Mouse (Mus musculus) cerebellum, postnatal 25 days (tissue): ENCODE data around the gene Palld.

ENCODE experiments used
- DNase-seq, 2 experiments: peaks; one replicate each; pipeline ENCODE4 v3.0.0; 2021; ENCODE audit warnings: mixed read lengths in 2 of 2

Gene Palld

DNA sequence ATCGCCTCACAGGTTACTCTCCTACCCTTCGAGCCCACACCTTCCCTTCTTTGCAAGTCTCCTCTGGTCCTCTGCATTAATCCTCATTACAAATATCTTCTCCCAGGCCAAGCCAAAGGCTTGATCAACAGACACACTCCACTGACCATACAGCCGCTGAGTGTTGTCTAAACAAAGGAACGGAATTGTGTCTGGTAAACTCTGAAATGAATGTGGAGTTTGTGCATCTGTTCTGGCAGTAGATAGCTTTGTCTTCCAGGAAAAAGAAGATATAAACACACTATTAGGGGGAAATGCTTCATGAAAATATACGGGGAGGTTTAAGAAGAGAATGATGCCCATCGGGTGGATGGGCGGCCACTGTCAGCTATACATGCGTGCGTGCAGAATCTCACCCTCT is 180.3 kb downstream of the Palld start:
- DNase-seq, result no peak

DNA sequence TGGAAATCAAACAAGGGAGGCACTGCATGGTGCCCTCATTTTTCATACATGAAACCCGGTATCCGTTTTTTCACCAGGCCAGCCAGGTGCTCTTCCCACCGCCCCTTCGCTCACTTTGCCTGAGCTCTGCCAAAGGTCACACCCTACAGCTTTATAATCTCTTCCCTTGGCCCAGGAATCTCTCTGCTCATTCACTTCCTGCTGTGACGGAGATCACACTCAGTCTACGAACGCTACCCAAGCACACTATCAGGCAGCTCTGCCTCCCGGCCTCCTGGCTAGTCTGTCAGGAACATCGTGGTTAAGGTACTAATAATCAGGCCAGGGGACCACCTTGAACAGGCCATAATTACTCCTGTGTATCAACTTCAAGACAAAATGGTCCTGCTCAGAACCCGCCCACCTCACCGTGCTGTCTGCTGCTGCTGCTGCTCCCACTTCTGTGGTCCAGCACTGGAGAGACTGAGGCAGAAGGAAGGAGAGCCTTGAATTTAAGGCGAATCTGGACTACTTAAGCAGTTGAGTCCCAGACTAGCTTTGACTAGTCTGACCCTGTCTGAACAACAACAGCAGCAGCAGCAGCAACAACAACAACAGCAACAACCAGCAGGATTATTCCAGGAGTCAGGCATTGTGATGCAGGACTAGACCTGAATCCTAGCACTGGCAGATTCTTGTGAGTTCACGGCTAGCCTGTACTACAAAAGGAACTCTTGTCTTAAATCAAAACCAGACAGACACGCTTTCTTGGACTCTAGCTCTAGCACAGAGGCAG is 187.0 kb downstream of the Palld start:
- peak in 1 of 2 experiments; percentile 6 for DNase-seq

GRCm38 (mm10) chr8:61714293-61714831 is 188.1 kb downstream of the Palld start:
- no peak for DNase-seq

GRCm38 (mm10) chr8:61713195-61713990 is 189.1 kb downstream of the Palld start:
- no peak for DNase-seq

DNA sequence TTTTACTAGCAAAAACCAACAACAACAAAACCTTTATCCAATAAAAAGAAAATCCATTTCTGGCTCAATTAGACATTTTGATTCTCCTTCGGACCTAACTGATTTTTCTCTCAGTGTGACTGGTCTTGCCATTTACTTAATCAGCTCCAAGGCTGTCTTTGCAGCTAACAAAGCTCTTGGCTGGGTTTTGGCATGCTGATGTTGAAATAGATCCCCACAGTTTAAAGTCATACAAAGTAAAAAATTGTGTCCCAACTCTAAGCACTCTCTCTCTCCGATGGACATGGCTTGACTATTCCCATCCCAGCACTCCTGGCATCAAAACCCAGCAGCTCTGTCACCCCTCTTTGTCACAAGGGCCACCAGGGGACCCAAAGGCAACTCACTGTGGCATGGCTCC is 190.1 kb downstream of the Palld start:
- DNase-seq, result no peak

GRCm38 (mm10) chr8:61708586-61709305 is 193.7 kb downstream of the Palld start:
- DNase-seq, result no peak

DNA sequence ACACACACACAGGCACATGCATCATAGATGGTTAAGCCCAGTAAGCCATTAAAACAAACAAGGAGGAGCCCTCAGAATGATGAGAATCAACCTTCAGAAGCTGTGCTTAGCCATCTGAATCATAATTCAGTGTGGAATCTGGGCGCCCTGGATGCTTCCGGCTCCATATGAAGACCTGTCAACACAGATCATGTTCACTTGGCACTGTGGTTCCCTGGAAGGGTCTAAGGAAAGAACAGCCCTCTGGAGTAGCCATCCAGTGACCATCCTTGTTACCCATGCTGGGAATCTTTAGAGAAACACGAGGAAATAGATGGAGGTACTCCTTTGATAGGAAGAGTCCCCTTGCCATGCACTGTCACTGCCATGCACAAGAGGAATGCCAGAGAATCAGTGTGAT is 197.0 kb downstream of the Palld start:
- no peak for DNase-seq

- no peak for DNase-seq
Observed at GRCm38 (mm10) chr8:61702122-61702521, 200.4 kb downstream of the Palld start.

GRCm38 (mm10) chr8:61700932-61701681 is 201.4 kb downstream of the Palld start:
- DNase-seq, result no peak

DNA sequence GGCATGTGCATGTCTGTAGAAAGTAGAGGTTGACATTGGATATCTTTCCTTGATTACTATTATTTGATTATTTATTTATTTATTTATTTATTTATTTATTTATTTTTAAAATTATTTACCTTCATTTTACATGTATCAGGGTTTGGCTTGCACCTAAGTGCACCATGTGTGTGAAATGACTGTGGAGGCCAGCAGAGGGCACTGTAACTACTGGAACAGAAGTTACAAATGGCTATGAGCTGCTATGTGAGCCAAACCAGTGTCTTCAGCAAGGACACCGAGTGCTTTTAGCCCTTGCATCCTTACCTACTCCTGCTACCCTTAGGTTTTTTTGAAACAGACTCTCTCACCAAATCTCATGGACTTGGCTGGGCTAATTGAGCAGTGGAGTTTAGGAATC is 202.2 kb downstream of the Palld start:
- no peak for DNase-seq

DNA sequence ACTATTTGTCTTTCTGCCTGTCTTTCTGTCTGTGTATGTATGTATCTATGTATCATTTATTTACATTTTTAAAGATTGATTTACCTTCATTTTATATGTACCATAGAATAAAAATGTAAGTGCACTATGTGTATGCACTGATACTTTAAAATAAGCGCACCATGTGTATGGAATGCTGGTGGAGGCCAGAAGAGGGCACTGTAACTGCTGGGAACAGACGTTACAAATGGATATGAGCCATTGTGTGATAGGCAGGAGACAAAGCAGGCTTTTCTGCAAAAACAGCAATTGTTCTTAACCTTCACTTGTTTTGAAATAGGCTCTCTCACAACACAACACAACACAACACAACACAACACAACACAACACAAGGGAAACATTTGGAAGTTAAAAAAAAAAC is 203.5 kb downstream of the Palld start:
- DNase-seq, result no peak

DNA sequence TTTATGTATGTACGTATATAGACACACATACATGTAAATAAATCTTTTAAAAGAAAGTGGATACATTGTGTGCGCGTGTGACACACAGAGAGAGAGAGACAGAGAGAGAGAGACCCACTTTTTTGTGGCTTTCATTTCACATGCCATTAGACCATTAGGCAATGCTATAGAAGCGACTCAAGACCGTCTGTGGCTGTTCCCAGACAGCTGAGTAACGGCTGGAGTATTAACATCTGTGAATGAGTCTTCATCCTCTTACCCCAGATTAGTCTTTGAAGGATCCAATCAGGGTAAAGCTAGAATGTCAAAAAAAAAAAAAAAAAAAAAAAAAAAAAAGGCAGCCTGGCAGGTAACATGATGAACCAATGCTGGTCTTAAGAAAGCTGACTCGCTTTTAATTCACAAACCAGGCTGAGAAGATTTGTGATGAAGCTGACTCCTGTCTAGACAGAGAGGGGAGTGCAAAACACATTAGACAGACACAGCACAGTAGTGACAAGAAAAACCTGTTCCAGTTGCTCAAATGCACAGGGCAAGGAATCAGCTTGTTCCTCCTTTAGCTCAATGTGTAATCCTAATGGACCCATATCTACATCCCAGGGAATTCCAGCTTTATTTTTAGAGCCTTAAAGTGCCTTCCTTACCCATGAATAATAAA is 204.6 kb downstream of the Palld start:
- no peak for DNase-seq

GRCm38 (mm10) chr8:61696846-61697455 is 205.5 kb downstream of the Palld start:
- DNase-seq, result no peak

DNA sequence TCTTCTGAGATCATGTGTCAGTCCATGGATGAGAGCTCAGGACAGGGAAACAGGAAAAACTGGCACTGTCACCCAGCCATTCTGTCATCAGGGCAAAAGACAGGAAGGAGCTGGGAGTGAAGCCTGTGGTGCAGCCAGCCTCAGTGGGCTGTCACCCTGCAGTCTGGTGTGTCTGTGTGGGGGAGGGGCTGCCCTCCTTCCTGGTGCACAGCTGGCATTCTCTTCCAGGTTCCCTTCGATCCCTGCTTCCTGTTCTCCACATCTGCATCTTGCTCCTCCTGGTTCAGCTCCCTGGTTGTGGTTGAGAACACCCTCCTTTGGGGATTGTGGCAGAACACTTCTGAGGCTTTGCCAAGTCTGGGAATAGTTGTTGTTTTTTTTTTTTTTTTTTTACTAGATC is 207.1 kb downstream of the Palld start:
- peak in 1 of 2 experiments; percentile 4 for DNase-seq

GRCm38 (mm10) chr8:61692866-61693265 is 209.6 kb downstream of the Palld start:
- DNase-seq, result no peak

- no peak for DNase-seq
Observed at GRCm38 (mm10) chr8:61692129-61692528, 210.4 kb downstream of the Palld start.

- DNase-seq, result no peak
Observed at GRCm38 (mm10) chr8:61691391-61691790, 211.1 kb downstream of the Palld start.

- no peak for DNase-seq
Observed at GRCm38 (mm10) chr8:61687071-61687470, 215.4 kb downstream of the Palld start.

- DNase-seq, result no peak
Observed at GRCm38 (mm10) chr8:61686340-61686739, 216.2 kb downstream of the Palld start.

GRCm38 (mm10) chr8:61685280-61685679 is 217.2 kb downstream of the Palld start:
- no peak for DNase-seq

GRCm38 (mm10) chr8:61684280-61684939 is 218.1 kb downstream of the Palld start:
- no peak for DNase-seq
